Mouse (Mus musculus): ENCODE results near the gene Zdhhc18. TPM values are rescaled to one million over a fixed set of nuclear protein-coding genes. Genes with fewer than 3 reads are reported as not detected.
"Not testable (repeated sequence)": the region's sequence is repeated elsewhere in the genome, so short reads cannot be mapped to it uniquely, and the experiment has no call there.

Gene Zdhhc18
- polyA plus RNA-seq, 1 experiment from 2014 or later: 7.0 TPM

DNA sequence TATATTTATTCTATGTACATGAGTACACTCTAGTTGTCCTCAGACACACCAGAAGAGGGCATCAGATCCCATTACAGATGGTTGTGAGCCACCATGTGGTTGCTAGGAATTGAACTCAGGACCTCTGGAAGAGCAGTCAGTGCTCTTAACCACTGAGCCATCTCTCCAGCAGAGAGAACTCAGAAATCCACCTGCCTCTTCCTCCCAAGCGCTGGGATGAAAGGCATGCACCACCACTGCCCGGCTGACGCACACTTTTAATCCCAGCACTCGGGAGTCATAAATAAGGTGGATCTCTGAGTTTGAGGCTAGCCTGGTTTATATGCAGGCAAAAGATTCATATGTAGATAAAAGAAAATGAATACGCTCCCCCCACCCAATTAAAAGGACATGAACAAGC is 490 bp downstream of the Zdhhc18 start:
- peak overlapping the region; percentile 50 for H3K4me2 ChIP-seq
- WGBS: 93% methylated on average over 5 of the region's 5 CpGs

DNA sequence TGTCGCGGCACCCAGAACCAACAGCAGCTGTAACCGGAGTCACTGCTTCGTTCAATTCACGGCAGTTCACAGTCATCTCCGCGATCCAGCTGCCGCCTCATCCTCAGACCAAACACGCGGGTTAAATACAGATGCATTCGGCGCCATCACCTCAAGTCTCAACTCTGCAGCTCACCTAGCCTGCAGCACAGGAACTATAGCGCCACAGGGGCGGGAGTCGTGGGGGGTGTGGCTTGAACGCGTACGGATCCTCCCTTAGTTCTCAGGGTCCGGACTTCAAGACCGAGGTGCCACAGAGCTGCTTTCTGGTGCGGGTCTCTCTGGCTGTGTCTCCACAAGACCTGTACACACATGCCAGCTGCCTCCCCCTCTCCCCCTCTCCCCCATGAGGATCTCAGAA is 4.3 kb downstream of the Zdhhc18 start:
- Histone ChIP-seq H3K9ac (replicated peaks) (no peak overlapping the region), H3K4me3 (replicated peaks) (no peak overlapping the region), H3K36me3 (no peaks in the 10 kb centered on the region), H3K27ac (replicated peaks) (no peak overlapping the region), H3K4me2 (no peak overlapping the region), H3K27me3 (replicated peaks) (no peaks in the 10 kb centered on the region), H3K9me3 (replicated peaks) (0 out of 2 replicates have a peak, but pooled peaks cover 8% of the 10 kb centered on the region), H3K4me1 (0 out of 2 replicates have a peak, but pooled peaks cover 2% of the 10 kb centered on the region)
- ATAC-seq (ENCODE audit: low FRiP score): no peak
- WGBS: 51% methylated on average over 21 of the region's 21 CpGs

More for the DNA sequence above, 490 bp downstream of the Zdhhc18 start:
- Histone ChIP-seq H3K4me3 (replicated peaks) (peak overlapping the region; percentile 24; the same call in 1 of the 2 replicates), H3K27ac (replicated peaks) (0 out of 2 replicates have a peak overlapping the region, but pooled peaks have one; percentile 45)
- not testable (repeated sequence) for H3K4me1 ChIP-seq; ATAC-seq (ENCODE audit: low FRiP score); H3K9me3 ChIP-seq (replicated peaks); H3K27me3 ChIP-seq (replicated peaks); H3K9ac ChIP-seq (replicated peaks); H3K36me3 ChIP-seq

- Histone ChIP-seq H3K27me3 (replicated peaks) (no peaks in the 10 kb centered on the region), H3K9ac (replicated peaks) (no peak overlapping the region), H3K4me1 (0 out of 2 replicates have a peak, but pooled peaks cover 2% of the 10 kb centered on the region), H3K4me3 (replicated peaks) (no peak overlapping the region), H3K27ac (replicated peaks) (no peak overlapping the region), H3K9me3 (replicated peaks) (0 out of 2 replicates have a peak, but pooled peaks cover 8% of the 10 kb centered on the region), H3K4me2 (no peak overlapping the region), H3K36me3 (no peaks in the 10 kb centered on the region)
- 91% methylated on average over 3 of the region's 3 CpGs for WGBS
- no peak for ATAC-seq (ENCODE audit: low FRiP score)
These were observed 4.8 kb downstream of the Zdhhc18 start for GRCm38 (mm10) chr4:133645195-133645594.

GRCm38 (mm10) chr4:133634043-133634410 is 15.9 kb downstream of the Zdhhc18 start:
- H3K9me3 ChIP-seq (replicated peaks): no peaks in the 10 kb centered on the region
- no peak overlapping the region for H3K9ac ChIP-seq (replicated peaks)
- WGBS: 86% methylated on average over 5 of the region's 5 CpGs
- H3K4me1 ChIP-seq: peaks cover 31% of the 10 kb centered on the region
- no peak overlapping the region for H3K4me2 ChIP-seq
- no peak for ATAC-seq (ENCODE audit: low FRiP score)
- no peaks in the 10 kb centered on the region for H3K27me3 ChIP-seq (replicated peaks)
- H3K4me3 ChIP-seq (replicated peaks): no peak overlapping the region
- H3K36me3 ChIP-seq: no peaks in the 10 kb centered on the region
- H3K27ac ChIP-seq (replicated peaks): no peak overlapping the region

- Histone ChIP-seq H3K4me2 (peak overlapping the region; percentile 90), H3K4me1 (peaks cover 34% of the 10 kb centered on the region), H3K9me3 (replicated peaks) (no peaks in the 10 kb centered on the region), H3K9ac (replicated peaks) (peak overlapping the region; percentile 87), H3K27ac (replicated peaks) (peak overlapping the region; percentile 86), H3K27me3 (replicated peaks) (no peaks in the 10 kb centered on the region), H3K36me3 (no peaks in the 10 kb centered on the region), H3K4me3 (replicated peaks) (peak overlapping the region; percentile 77)
- 15% methylated on average over 24 of the region's 47 CpGs for WGBS
- ATAC-seq (ENCODE audit: low FRiP score): peak; percentile 92
These were observed 16.5 kb downstream of the Zdhhc18 start for GRCm38 (mm10) chr4:133633332-133634042.

- Histone ChIP-seq H3K4me2 (peak overlapping the region; percentile 90), H3K27me3 (replicated peaks) (no peaks in the 10 kb centered on the region), H3K27ac (replicated peaks) (peak overlapping the region; percentile 86), H3K4me3 (replicated peaks) (peak overlapping the region; percentile 77), H3K9me3 (replicated peaks) (no peaks in the 10 kb centered on the region), H3K36me3 (no peaks in the 10 kb centered on the region), H3K9ac (replicated peaks) (peak overlapping the region; percentile 87), H3K4me1 (peaks cover 34% of the 10 kb centered on the region)
- ATAC-seq (ENCODE audit: low FRiP score): peak; percentile 77
- 1% methylated on average over 54 of the region's 69 CpGs for WGBS
These were observed 17.2 kb downstream of the Zdhhc18 start for GRCm38 (mm10) chr4:133632483-133633327.

DNA sequence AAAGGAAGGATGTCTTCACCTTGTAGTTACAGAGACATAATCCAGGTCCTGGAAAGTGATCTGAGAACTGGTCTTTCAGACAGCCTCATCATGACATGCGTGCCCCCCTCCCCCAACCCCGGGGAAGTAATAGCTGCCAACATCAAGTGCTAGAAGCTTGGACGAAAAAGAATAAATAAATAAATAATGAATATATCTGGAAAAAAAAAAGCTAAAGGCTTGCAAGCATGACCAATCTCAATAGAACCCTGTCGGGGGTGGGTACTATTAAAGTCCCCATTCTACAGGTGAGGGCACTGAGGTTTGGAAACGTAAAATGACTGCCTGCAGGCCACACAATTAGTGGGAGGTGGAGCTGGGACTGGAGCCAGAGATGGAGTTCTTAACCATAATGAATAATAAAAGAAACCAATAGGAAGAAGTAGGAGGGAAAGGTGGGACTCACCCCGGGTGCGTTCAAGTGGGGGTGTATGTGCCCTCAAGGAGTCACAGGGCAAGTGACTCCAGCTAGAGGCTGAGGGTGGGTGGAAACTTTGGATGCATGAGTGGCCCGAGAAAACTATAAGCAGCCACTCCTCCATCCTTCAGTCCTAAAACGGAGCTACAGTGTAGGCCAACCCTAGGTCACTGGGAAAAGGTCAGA is 18.1 kb downstream of the Zdhhc18 start:
- H3K27ac ChIP-seq (replicated peaks): peak overlapping the region; percentile 86; the same call in 1 of the 2 replicates
- peak overlapping the region; percentile 87 for H3K9ac ChIP-seq (replicated peaks)
- H3K9me3 ChIP-seq (replicated peaks): no peaks in the 10 kb centered on the region
- H3K27me3 ChIP-seq (replicated peaks): no peaks in the 10 kb centered on the region
- peak overlapping the region; percentile 77 for H3K4me3 ChIP-seq (replicated peaks)
- no peak for ATAC-seq (ENCODE audit: low FRiP score)
- 34% methylated on average over 9 of the region's 9 CpGs for WGBS
- peak overlapping the region; percentile 90 for H3K4me2 ChIP-seq
- H3K4me1 ChIP-seq: peaks cover 34% of the 10 kb centered on the region
- H3K36me3 ChIP-seq: peaks cover 3% of the 10 kb centered on the region; the same call in 1 of the 2 replicates

DNA sequence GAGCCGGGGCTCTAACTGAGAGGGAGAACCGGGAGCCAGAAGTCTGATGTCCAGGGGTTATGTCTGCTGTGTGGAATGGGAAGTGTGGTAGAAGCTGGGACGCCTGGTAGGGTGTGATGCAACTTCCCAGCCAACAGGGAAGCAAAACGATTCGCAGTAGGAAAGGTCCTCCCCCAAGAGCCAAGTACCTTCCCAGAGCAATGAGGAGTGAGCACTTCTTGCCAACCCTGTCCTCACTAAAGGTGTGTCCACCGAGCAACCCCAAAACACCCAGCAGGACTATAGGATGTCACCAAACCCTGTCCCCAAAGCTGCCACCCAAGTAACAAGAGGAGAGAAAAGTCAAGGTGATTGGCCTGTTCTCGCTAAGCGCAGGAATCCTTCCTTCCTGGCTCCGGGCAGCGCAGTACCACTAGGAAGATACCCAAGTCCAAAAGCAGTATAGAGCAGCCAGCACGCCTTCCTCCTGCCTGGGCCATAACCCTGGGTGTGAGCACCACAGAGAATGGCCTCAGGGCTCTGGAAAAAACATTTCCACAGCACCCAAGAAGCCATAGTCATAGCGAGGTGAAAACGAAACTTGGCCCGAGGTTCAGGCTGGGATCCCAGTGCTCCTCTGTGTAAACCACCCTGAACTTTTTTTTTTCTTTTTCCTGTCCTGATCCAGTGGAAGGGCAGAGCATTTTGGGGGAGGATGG is 18.7 kb downstream of the Zdhhc18 start:
- no peaks in the 10 kb centered on the region for H3K9me3 ChIP-seq (replicated peaks)
- no peak overlapping the region for H3K27ac ChIP-seq (replicated peaks)
- H3K4me3 ChIP-seq (replicated peaks): peak overlapping the region; percentile 77; the same call in 1 of the 2 replicates
- 82% methylated on average over 14 of the region's 14 CpGs for WGBS
- peaks cover 9% of the 10 kb centered on the region for H3K36me3 ChIP-seq
- no peak overlapping the region for H3K9ac ChIP-seq (replicated peaks)
- ATAC-seq (ENCODE audit: low FRiP score): no peak
- H3K4me1 ChIP-seq: peaks cover 34% of the 10 kb centered on the region
- H3K4me2 ChIP-seq: peak overlapping the region; percentile 90
- no peaks in the 10 kb centered on the region for H3K27me3 ChIP-seq (replicated peaks)

GRCm38 (mm10) chr4:133630326-133630920 is 19.5 kb downstream of the Zdhhc18 start:
- no peak overlapping the region for H3K27ac ChIP-seq (replicated peaks)
- H3K36me3 ChIP-seq: peaks cover 17% of the 10 kb centered on the region
- 88% methylated on average over 8 of the region's 8 CpGs for WGBS
- no peak overlapping the region for H3K4me3 ChIP-seq (replicated peaks)
- H3K9me3 ChIP-seq (replicated peaks): no peaks in the 10 kb centered on the region
- H3K27me3 ChIP-seq (replicated peaks): no peaks in the 10 kb centered on the region
- peaks cover 34% of the 10 kb centered on the region for H3K4me1 ChIP-seq
- 0 out of 2 replicates have a peak overlapping the region, but pooled peaks have one; percentile 90 for H3K4me2 ChIP-seq
- no peak for ATAC-seq (ENCODE audit: low FRiP score)
- H3K9ac ChIP-seq (replicated peaks): no peak overlapping the region

DNA sequence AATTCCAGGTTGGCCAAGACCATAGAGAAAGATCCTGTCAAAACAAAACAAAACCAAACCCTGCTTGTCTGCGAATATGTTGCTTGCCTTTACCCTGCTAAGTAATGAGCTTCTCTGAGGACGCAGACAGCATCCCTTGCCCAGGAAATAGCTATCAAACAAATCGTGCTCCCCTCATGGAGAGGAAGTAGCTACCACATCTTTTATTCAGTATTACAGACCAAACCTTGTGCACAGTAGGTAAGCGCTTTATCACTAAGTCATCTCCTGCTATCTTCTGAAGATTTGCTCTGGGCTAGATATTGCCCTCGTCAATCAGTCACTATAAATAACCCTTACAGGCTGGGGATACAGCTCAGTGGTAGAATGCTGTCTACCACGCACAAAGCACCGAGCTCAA is 20.8 kb downstream of the Zdhhc18 start:
- WGBS: 74% methylated on average over 7 of the region's 7 CpGs
- ATAC-seq (ENCODE audit: low FRiP score): no peak
- no peak overlapping the region for H3K4me3 ChIP-seq (replicated peaks)
- H3K4me2 ChIP-seq: no peak overlapping the region
- H3K9me3 ChIP-seq (replicated peaks): no peaks in the 10 kb centered on the region
- peaks cover 34% of the 10 kb centered on the region for H3K4me1 ChIP-seq
- peaks cover 27% of the 10 kb centered on the region for H3K36me3 ChIP-seq
- H3K27ac ChIP-seq (replicated peaks): no peak overlapping the region
- no peaks in the 10 kb centered on the region for H3K27me3 ChIP-seq (replicated peaks)
- H3K9ac ChIP-seq (replicated peaks): no peak overlapping the region

GRCm38 (mm10) chr4:133628517-133628916 is 21.4 kb downstream of the Zdhhc18 start:
- H3K36me3 ChIP-seq: peaks cover 34% of the 10 kb centered on the region
- 81% methylated on average over 2 of the region's 2 CpGs for WGBS
- ATAC-seq (ENCODE audit: low FRiP score): no peak
- no peak overlapping the region for H3K27ac ChIP-seq (replicated peaks)
- H3K9me3 ChIP-seq (replicated peaks): no peaks in the 10 kb centered on the region
- H3K4me3 ChIP-seq (replicated peaks): no peak overlapping the region
- H3K9ac ChIP-seq (replicated peaks): no peak overlapping the region
- peaks cover 32% of the 10 kb centered on the region for H3K4me1 ChIP-seq
- H3K4me2 ChIP-seq: no peak overlapping the region
- H3K27me3 ChIP-seq (replicated peaks): no peaks in the 10 kb centered on the region

All from neural tube, embryonic 15.5 days (tissue).